Mouse (Mus musculus) neural tube, embryonic 13.5 days (tissue): ENCODE data around the gene Aagab. TPM values are rescaled to one million over a fixed set of nuclear protein-coding genes. Genes with fewer than 3 reads are reported as not detected.
A peak's percentile ranks its signal among the peaks of the same experiment; 100 is the strongest.

Experiments
- ATAC-seq: fragments of 200-750 bp; cut with Nextera tagmentation; 2 replicates; pipeline ENCODE4 v1.8.0; 2017; ENCODE audit warnings: low read depth, mild to moderate bottlenecking, moderate TSS enrichment, moderate library complexity
- H3K27ac ChIP-seq: fragments of 300-500 bp; sonication (generic); replicated peaks from 2 replicates; pipeline ENCODE4 v1.5.1; 2015; ENCODE audit warnings: moderate library complexity, mild to moderate bottlenecking, inconsistent platforms
- H3K27me3 ChIP-seq: fragments of 300-500 bp; sonication (generic); 2 replicates; pipeline ENCODE4 v1.6.1; 2015; ENCODE audit warnings: mild to moderate bottlenecking, inconsistent platforms
- H3K36me3 ChIP-seq: fragments of 300-500 bp; sonication (generic); 2 replicates; pipeline ENCODE4 v1.6.1; 2015; ENCODE audit warnings: mild to moderate bottlenecking, inconsistent platforms
- H3K4me1 ChIP-seq: fragments of 300-500 bp; sonication (generic); replicated peaks from 2 replicates; pipeline ENCODE4 v1.6.1; 2015; ENCODE audit warnings: inconsistent platforms
- H3K4me2 ChIP-seq: fragments of 300-500 bp; sonication (generic); 2 replicates; pipeline ENCODE4 v1.6.1; 2015; ENCODE audit warnings: inconsistent platforms, mild to moderate bottlenecking, moderate library complexity
- H3K4me3 ChIP-seq: fragments of 300-500 bp; sonication (generic); 2 replicates; pipeline ENCODE4 v1.5.1; 2015; ENCODE audit warnings: mild to moderate bottlenecking, inconsistent platforms
- H3K9ac ChIP-seq: fragments of 300-500 bp; sonication (generic); 2 replicates; pipeline ENCODE4 v1.6.1; 2015; ENCODE audit warnings: moderate library complexity, mild to moderate bottlenecking, inconsistent platforms
- H3K9me3 ChIP-seq: fragments of 300-500 bp; sonication (generic); 2 replicates; pipeline ENCODE4 v1.6.1; 2016; ENCODE audit warnings: inconsistent platforms
- WGBS: fragments of 180-500 bp; shearing (Covaris S2); methylation state at CpG from one replicate; pipeline ENCODE4 v1.1.7; 2015; 5-methylcytosine and 5-hydroxymethylcytosine counted together
- polyA plus RNA-seq: library from polyadenylated mRNA; unstranded; fragments of >200 nt; fragmentation: Nextera tagmentation; extraction: Ambion mirVana; gene quantifications from 2 replicates; pipeline ENCODE4 v1.2.1, GENCODE M21; 2015

The Aagab gene
- polyA plus RNA-seq, 1 experiment from 2014 or later: 53.5 TPM

DNA sequence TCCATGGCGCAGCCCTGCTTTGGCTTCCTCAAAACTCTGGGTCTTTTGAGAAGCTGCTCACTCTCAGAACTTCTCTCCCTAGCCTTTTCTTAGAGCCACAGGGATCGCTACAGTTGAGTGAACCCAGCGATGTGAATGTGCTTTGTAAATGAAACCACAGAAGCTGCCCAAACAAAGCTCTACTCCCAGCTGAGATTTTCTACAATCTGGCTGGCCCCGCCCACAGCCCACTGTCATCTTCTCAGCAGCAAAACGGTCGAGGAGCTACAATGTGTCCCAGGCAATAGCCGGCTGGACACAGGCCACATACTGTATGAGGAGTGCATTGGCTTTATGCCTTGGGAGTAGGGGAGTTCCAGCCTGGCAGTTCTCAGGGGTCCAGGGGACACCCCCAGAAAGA lies 51.2 kb downstream of the Aagab start:
- H3K27ac ChIP-seq: peak overlapping the region; percentile 43
- ATAC-seq: no peak
- H3K4me1 ChIP-seq: peaks cover 63% of the 10 kb centered on the region
- WGBS: 30% methylated on average over 7 of the region's 7 CpGs
- peaks cover 34% of the 10 kb centered on the region for H3K36me3 ChIP-seq
- no peak overlapping the region for H3K4me2 ChIP-seq
- H3K27me3 ChIP-seq: no peaks in the 10 kb centered on the region
- no peak overlapping the region for H3K9ac ChIP-seq
- H3K9me3 ChIP-seq: no peaks in the 10 kb centered on the region
- H3K4me3 ChIP-seq: no peak overlapping the region

DNA sequence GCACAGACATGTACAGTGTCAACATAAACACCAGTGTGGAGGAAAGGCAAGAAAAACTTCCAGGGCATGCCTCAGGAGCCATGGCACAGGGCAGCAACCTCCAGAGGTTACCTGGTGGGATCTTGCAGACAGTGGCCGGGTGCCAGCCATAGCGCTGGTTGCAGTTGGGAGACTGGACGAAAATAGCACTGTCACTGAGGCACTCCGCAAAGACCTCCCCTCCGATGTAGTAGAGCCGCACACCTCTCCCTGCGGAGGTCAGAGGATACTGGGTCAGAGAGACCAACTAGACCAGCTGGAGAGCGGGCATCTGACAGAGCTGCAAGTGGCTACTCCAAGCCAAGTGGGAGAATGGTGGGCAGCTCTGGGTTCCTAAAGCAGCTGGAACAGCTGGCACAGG lies 52.1 kb downstream of the Aagab start:
- no peak for ATAC-seq
- Histone ChIP-seq H3K27me3 (no peaks in the 10 kb centered on the region), H3K9ac (no peak overlapping the region), H3K36me3 (peaks cover 25% of the 10 kb centered on the region), H3K4me3 (no peak overlapping the region), H3K4me2 (no peak overlapping the region), H3K9me3 (no peaks in the 10 kb centered on the region), H3K27ac (peak overlapping the region; percentile 3; the same call in 1 of the 2 replicates), H3K4me1 (peaks cover 72% of the 10 kb centered on the region)
- WGBS: 92% methylated on average over 8 of the region's 8 CpGs

DNA sequence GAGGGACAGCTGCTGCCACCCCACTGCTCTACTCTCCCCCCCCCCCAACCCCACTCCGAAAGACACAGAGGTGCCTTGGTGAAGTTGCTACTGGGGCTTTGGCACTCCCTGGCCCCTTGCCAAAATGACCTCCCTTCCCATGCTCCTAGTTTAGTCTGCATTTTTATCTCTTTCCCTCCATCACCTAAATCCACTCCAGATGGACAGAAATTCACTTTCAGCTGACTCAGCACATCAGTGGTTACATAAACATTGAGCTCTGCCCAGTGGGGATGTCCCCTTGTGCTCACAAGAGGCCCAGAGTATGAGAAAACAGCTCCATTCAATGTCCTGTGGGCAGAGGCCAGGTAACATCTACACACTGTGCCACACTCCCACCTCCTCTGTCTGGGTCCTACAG lies 52.6 kb downstream of the Aagab start:
- ATAC-seq: no peak
- no peak overlapping the region for H3K9ac ChIP-seq
- WGBS: 47% methylated on average over 1 of the region's 1 CpGs
- H3K27ac ChIP-seq: no peak overlapping the region; the same call in 1 of the 2 replicates
- no peaks in the 10 kb centered on the region for H3K9me3 ChIP-seq
- peaks cover 73% of the 10 kb centered on the region for H3K4me1 ChIP-seq
- H3K4me2 ChIP-seq: no peak overlapping the region
- H3K27me3 ChIP-seq: no peaks in the 10 kb centered on the region
- peaks cover 20% of the 10 kb centered on the region for H3K36me3 ChIP-seq
- H3K4me3 ChIP-seq: no peak overlapping the region

DNA sequence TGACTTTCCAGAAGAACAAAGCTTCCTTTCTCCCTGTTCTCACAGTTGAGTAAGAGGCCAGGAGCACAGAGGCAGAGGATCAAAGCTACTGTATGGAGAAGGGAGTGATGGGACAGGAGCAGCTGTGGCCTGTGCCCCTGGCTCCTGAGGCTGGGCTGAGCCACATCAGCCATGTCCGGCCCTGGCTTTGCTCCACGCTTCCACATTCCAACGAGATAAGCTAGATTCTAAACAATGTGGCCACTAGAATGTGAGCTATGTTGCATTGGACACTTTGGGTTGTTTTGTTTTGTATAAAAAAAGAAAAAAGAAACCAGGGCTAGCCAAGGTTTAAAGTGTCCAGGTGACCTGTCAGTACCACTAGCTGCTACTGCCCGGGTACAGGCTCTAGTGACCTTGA lies 54.7 kb downstream of the Aagab start:
- Histone ChIP-seq H3K9me3 (no peaks in the 10 kb centered on the region), H3K27ac (no peak overlapping the region), H3K9ac (no peak overlapping the region), H3K4me2 (no peak overlapping the region), H3K36me3 (peaks cover 18% of the 10 kb centered on the region; the same call in 1 of the 2 replicates), H3K4me3 (no peak overlapping the region), H3K4me1 (peaks cover 56% of the 10 kb centered on the region), H3K27me3 (no peaks in the 10 kb centered on the region)
- ATAC-seq: no peak
- WGBS: 82% methylated on average over 4 of the region's 4 CpGs

DNA sequence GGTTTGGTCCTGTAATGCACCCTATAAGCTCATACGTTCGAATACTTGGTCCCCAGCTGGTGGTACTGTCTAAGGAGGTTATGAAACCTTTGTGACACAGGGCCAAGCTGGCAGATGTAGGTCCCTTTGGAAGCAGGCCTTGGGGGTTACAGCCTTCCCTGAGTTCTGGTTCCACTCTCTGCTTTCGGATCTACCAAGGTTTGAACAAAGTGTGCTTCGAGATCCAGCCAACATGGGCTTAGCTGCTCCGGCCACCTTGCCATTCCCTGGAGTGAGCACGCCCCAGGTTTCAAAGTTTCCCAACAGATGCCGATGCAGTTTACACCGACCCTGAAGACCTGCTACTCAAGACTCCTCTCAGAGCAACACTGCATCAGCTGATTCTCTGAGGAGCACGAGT lies 56.0 kb downstream of the Aagab start:
- no peaks in the 10 kb centered on the region for H3K9me3 ChIP-seq
- 95% methylated on average over 9 of the region's 9 CpGs for WGBS
- no peak overlapping the region for H3K4me3 ChIP-seq
- no peak overlapping the region for H3K4me2 ChIP-seq
- H3K9ac ChIP-seq: no peak overlapping the region
- ATAC-seq: no peak
- H3K27ac ChIP-seq: no peak overlapping the region
- H3K36me3 ChIP-seq: 0 out of 2 replicates have a peak, but pooled peaks cover 11% of the 10 kb centered on the region
- H3K4me1 ChIP-seq: peaks cover 43% of the 10 kb centered on the region
- H3K27me3 ChIP-seq: no peaks in the 10 kb centered on the region

GRCm38 (mm10) chr9:63658970-63659371 lies 56.5 kb downstream of the Aagab start:
- 0 out of 2 replicates have a peak, but pooled peaks cover 11% of the 10 kb centered on the region for H3K36me3 ChIP-seq
- H3K27ac ChIP-seq: no peak overlapping the region
- peaks cover 41% of the 10 kb centered on the region for H3K4me1 ChIP-seq
- no peak overlapping the region for H3K4me2 ChIP-seq
- ATAC-seq: peak; percentile 40; the same call in 1 of the 2 replicates
- H3K27me3 ChIP-seq: no peaks in the 10 kb centered on the region
- no peak overlapping the region for H3K9ac ChIP-seq
- WGBS: 73% methylated on average over 5 of the region's 5 CpGs
- no peak overlapping the region for H3K4me3 ChIP-seq
- no peaks in the 10 kb centered on the region for H3K9me3 ChIP-seq

DNA sequence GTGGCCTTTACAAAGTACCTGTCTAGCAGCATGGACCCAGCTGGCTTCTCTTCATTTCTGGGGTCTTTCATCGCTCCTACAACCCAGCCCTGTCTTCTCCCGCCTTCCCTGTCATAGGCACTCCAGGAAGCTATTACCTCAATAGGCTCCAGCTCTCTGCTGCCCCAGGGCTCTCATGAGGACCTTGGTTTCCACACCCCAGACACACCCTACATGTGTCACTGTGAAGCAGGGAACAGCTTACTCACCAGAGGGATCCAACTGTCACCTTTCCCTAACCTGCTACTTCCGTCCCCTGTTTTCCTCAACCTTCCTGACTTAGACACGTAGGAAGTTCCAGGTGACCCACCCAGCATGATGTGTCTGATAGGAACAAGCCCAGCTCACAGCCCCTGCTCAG lies 57.6 kb downstream of the Aagab start:
- Histone ChIP-seq H3K27me3 (no peaks in the 10 kb centered on the region), H3K9me3 (no peaks in the 10 kb centered on the region), H3K4me3 (no peak overlapping the region), H3K9ac (no peak overlapping the region), H3K27ac (no peak overlapping the region), H3K36me3 (0 out of 2 replicates have a peak, but pooled peaks cover 5% of the 10 kb centered on the region), H3K4me2 (no peak overlapping the region), H3K4me1 (peaks cover 41% of the 10 kb centered on the region)
- WGBS: 90% methylated on average over 4 of the region's 4 CpGs
- ATAC-seq: no peak

- Histone ChIP-seq H3K27me3 (no peaks in the 10 kb centered on the region), H3K27ac (no peak overlapping the region), H3K4me3 (no peak overlapping the region), H3K9ac (no peak overlapping the region), H3K4me2 (no peak overlapping the region), H3K4me1 (peaks cover 41% of the 10 kb centered on the region), H3K9me3 (no peaks in the 10 kb centered on the region), H3K36me3 (0 out of 2 replicates have a peak, but pooled peaks cover 5% of the 10 kb centered on the region)
- WGBS: 92% methylated on average over 3 of the region's 3 CpGs
- no peak for ATAC-seq
Measured at GRCm38 (mm10) chr9:63660691-63661090, 58.2 kb downstream of the Aagab start.

GRCm38 (mm10) chr9:63662759-63663158 lies 60.3 kb downstream of the Aagab start:
- H3K27me3 ChIP-seq: no peaks in the 10 kb centered on the region
- 88% methylated on average over 7 of the region's 7 CpGs for WGBS
- no peak overlapping the region for H3K4me2 ChIP-seq
- no peak overlapping the region for H3K9ac ChIP-seq
- H3K9me3 ChIP-seq: no peaks in the 10 kb centered on the region
- H3K36me3 ChIP-seq: 0 out of 2 replicates have a peak, but pooled peaks cover 5% of the 10 kb centered on the region
- ATAC-seq: no peak
- no peak overlapping the region for H3K27ac ChIP-seq
- no peak overlapping the region for H3K4me3 ChIP-seq
- H3K4me1 ChIP-seq: peaks cover 53% of the 10 kb centered on the region

GRCm38 (mm10) chr9:63663222-63663621 lies 60.8 kb downstream of the Aagab start:
- ATAC-seq: no peak
- H3K36me3 ChIP-seq: 0 out of 2 replicates have a peak, but pooled peaks cover 5% of the 10 kb centered on the region
- no peak overlapping the region for H3K4me2 ChIP-seq
- no peaks in the 10 kb centered on the region for H3K27me3 ChIP-seq
- H3K4me3 ChIP-seq: no peak overlapping the region
- H3K4me1 ChIP-seq: peaks cover 58% of the 10 kb centered on the region
- H3K9me3 ChIP-seq: no peaks in the 10 kb centered on the region
- H3K27ac ChIP-seq: no peak overlapping the region
- WGBS: 78% methylated on average over 10 of the region's 10 CpGs
- no peak overlapping the region for H3K9ac ChIP-seq

GRCm38 (mm10) chr9:63664300-63664745 lies 61.9 kb downstream of the Aagab start:
- Histone ChIP-seq H3K9me3 (no peaks in the 10 kb centered on the region), H3K27ac (peak overlapping the region; percentile 69), H3K9ac (no peak overlapping the region), H3K27me3 (no peaks in the 10 kb centered on the region), H3K4me2 (no peak overlapping the region), H3K4me3 (no peak overlapping the region), H3K36me3 (0 out of 2 replicates have a peak, but pooled peaks cover 5% of the 10 kb centered on the region), H3K4me1 (peaks cover 61% of the 10 kb centered on the region)
- WGBS: 72% methylated on average over 2 of the region's 2 CpGs
- no peak for ATAC-seq

- Histone ChIP-seq H3K27me3 (no peaks in the 10 kb centered on the region), H3K9ac (no peak overlapping the region), H3K9me3 (no peaks in the 10 kb centered on the region), H3K36me3 (0 out of 2 replicates have a peak, but pooled peaks cover 5% of the 10 kb centered on the region), H3K27ac (peak overlapping the region; percentile 69), H3K4me1 (peaks cover 59% of the 10 kb centered on the region), H3K4me2 (no peak overlapping the region), H3K4me3 (no peak overlapping the region)
- 28% methylated on average over 13 of the region's 13 CpGs for WGBS
- ATAC-seq: peak; percentile 74
Measured at GRCm38 (mm10) chr9:63664792-63665646, 62.6 kb downstream of the Aagab start.
